Mouse (Mus musculus) neural tube, embryonic 12.5 days (tissue): ENCODE results near the gene Igfals. TPM values are rescaled to one million over a fixed set of nuclear protein-coding genes. Genes with fewer than 3 reads are reported as not detected.

Experiments used
- ATAC-seq: fragments of 200-750 bp; cut with Nextera tagmentation; 2 replicates; pipeline ENCODE4 v1.8.0; 2017; ENCODE audit warnings: low read depth, mild to moderate bottlenecking, moderate TSS enrichment, moderate library complexity; ENCODE audit not compliant: low FRiP score
- H3K27ac ChIP-seq: fragments of 300-500 bp; sonication (generic); 2 replicates; pipeline ENCODE4 v1.5.1; 2016
- H3K27me3 ChIP-seq: fragments of 300-500 bp; sonication (generic); replicated peaks from 2 replicates; pipeline ENCODE4 v1.6.1; 2016; ENCODE audit warnings: mild to moderate bottlenecking
- H3K36me3 ChIP-seq: fragments of 300-500 bp; sonication (generic); 2 replicates; pipeline ENCODE4 v1.6.1; 2016; ENCODE audit warnings: mild to moderate bottlenecking
- H3K4me1 ChIP-seq: fragments of 300-500 bp; sonication (generic); 2 replicates; pipeline ENCODE4 v1.6.1; 2016
- H3K4me2 ChIP-seq: fragments of 300-500 bp; sonication (generic); replicated peaks from 2 replicates; pipeline ENCODE4 v1.6.1; 2016; ENCODE audit warnings: mild to moderate bottlenecking
- H3K4me3 ChIP-seq: fragments of 300-500 bp; sonication (generic); 2 replicates; pipeline ENCODE4 v1.5.1; 2016
- H3K9ac ChIP-seq: fragments of 300-500 bp; sonication (generic); 2 replicates; pipeline ENCODE4 v1.6.1; 2016; ENCODE audit warnings: mild to moderate bottlenecking
- H3K9me3 ChIP-seq: fragments of 300-500 bp; sonication (generic); 2 replicates; pipeline ENCODE4 v1.6.1; 2016; ENCODE audit warnings: mild to moderate bottlenecking
- WGBS: fragments of 180-500 bp; shearing (Covaris S2); methylation state at CpG from one replicate; pipeline ENCODE4 v1.1.7; 2016; 5-methylcytosine and 5-hydroxymethylcytosine counted together
- polyA plus RNA-seq: library from polyadenylated mRNA; unstranded; fragments of >200 nt; fragmentation: Nextera tagmentation; extraction: Ambion mirVana; gene quantifications from 2 replicates; pipeline ENCODE4 v1.2.1, GENCODE M21; 2016

Gene Igfals
- polyA plus RNA-seq, 1 experiment from 2014 or later: 0.28 TPM

DNA sequence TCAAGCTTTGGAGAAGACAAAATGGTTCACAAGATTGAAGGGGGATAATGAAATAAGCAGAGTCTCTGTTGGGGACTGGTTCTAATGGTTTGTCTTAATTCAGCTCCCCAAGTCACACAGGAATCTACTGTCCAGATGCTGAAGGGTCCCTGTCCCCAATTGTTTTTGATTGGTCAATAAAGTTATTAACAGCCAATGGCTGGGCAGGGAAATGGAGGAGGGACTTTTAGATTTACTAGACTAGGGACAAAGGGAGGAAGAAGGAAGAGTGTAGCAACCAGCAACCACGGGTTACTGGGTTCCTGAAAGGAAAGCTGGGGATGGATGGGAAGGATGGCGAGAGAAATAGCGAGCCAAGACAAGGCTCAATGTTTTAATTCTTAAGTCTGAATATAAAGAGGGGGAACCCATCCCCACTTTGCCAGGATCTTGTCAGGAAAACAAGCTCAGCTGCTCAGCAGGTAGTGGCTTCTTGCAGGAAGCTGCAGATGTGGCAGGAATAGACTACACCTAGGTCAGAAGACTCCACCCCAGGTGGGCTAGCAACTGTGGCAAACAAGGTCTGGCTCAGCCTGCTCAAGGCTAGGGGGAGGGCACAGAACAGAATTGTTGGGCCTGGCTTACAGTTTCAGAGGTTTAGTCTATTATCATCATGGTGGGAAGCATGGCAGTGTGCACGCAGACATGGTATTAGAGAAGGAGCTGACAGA is 8.1 kb downstream of the Igfals start:
- Histone ChIP-seq H3K27ac (no peak overlapping the region), H3K4me3 (no peak overlapping the region), H3K9ac (no peak overlapping the region), H3K9me3 (no peaks in the 10 kb centered on the region), H3K4me1 (no peaks in the 10 kb centered on the region), H3K27me3 (no peaks in the 10 kb centered on the region), H3K36me3 (no peaks in the 10 kb centered on the region), H3K4me2 (no peak overlapping the region)
- no peak for ATAC-seq
- WGBS: 40% methylated on average over 4 of the region's 4 CpGs

DNA sequence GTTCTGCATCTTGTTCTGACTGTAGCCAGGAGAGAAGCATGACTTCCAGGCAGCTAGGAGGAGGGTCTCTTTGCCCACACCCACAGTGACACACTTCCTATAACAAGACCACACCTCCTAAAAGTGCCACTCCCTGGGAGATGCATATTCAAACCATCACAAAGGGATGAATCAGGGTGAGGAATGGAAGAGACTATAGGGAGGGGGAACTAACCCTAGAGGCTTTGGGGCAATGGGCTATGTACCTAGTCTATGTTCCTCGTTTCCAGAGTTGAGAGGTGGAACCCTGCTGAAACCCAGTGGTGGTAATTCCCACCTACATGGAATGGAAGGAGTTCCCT is 8.6 kb downstream of the Igfals start:
- no peaks in the 10 kb centered on the region for H3K4me1 ChIP-seq
- WGBS: 75% methylated on average over 1 of the region's 1 CpGs
- H3K9ac ChIP-seq: no peak overlapping the region
- no peak overlapping the region for H3K27ac ChIP-seq
- ATAC-seq: no peak
- H3K4me3 ChIP-seq: no peak overlapping the region
- H3K36me3 ChIP-seq: no peaks in the 10 kb centered on the region
- no peak overlapping the region for H3K4me2 ChIP-seq
- H3K27me3 ChIP-seq: no peaks in the 10 kb centered on the region
- H3K9me3 ChIP-seq: no peaks in the 10 kb centered on the region

DNA sequence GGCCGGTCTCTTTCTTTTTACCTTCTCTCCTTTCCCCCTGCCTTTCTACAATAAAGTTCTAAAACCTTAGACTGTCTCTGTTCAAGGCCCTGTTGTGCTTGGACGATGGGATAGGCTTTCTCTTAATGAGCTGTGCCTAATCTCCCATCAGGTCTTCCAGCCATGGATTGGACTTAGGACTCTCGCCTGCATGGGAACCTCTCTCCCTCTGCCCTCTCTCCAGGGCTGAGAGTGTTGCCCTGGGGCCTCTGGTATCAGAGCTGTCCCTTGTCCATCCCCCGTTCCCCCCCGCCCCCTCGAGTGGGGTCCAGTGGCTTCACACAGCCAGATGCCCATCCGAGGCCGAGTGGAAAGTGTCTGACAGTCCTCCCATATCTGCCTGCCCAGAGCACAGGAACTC is 9.2 kb downstream of the Igfals start:
- H3K9me3 ChIP-seq: no peaks in the 10 kb centered on the region
- no peaks in the 10 kb centered on the region for H3K4me1 ChIP-seq
- ATAC-seq: no peak
- H3K4me3 ChIP-seq: no peak overlapping the region
- H3K27ac ChIP-seq: no peak overlapping the region
- H3K4me2 ChIP-seq: no peak overlapping the region
- H3K9ac ChIP-seq: no peak overlapping the region
- 86% methylated on average over 8 of the region's 8 CpGs for WGBS
- no peaks in the 10 kb centered on the region for H3K36me3 ChIP-seq
- no peaks in the 10 kb centered on the region for H3K27me3 ChIP-seq

DNA sequence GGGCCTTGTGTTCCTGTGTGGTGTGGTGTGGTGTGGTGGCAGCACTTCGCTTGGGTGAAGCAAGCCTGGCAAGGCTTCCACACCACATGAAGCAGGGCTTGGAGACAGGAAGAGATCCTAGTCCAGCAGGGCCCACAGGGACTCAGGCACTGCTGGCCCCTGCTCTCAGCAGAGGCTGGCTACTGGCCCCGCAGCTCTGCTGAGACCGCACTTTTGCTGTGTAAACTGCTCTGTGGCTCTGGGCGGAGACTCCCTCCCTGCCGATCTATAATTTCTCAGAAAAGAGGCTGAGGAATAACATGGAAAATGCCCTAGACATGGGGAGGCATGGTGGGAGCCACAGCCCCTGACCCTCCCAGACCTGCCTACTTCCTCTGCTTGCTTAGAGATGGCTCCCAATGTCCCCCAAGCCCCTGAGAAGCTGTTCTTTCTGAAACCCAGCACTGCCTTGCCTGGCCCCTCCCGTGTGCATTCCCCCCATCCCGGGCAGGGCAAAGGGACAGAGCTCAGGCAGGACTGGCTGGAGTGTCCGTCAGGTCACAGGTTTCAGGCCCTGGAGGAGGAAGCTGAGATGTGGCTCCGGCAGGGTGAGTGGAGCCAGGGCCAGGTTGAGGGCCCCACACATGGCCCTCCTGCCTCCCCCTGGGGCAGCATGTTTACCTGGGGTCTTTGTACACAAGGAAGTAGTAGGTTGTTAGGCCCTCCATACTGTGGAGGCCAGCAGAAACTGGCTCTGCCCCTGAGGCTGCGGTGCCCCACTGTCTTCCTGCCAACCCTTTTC is 11.7 kb downstream of the Igfals start:
- H3K9me3 ChIP-seq: no peaks in the 10 kb centered on the region
- H3K9ac ChIP-seq: no peak overlapping the region
- no peaks in the 10 kb centered on the region for H3K4me1 ChIP-seq
- WGBS: 68% methylated on average over 10 of the region's 10 CpGs
- peaks cover 2% of the 10 kb centered on the region for H3K36me3 ChIP-seq
- no peak overlapping the region for H3K4me3 ChIP-seq
- no peak overlapping the region for H3K4me2 ChIP-seq
- no peak for ATAC-seq
- H3K27me3 ChIP-seq: no peaks in the 10 kb centered on the region
- H3K27ac ChIP-seq: no peak overlapping the region

DNA sequence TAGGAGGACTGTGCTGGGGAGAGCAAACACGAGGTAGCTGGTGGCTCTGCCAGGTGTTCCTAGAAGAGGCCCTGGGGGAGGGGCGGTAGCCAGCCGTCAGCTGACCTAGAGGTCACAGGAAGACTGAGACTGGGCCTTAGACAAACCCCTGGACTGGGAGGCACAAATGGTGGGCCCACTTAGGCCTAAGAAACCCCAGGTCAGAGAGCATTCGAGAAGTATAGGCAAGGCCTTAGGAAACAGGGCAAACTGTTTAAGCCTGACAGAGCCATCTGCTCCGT is 12.3 kb downstream of the Igfals start:
- WGBS: 40% methylated on average over 5 of the region's 5 CpGs
- H3K9me3 ChIP-seq: no peaks in the 10 kb centered on the region
- no peaks in the 10 kb centered on the region for H3K4me1 ChIP-seq
- no peak overlapping the region for H3K4me2 ChIP-seq
- no peak for ATAC-seq
- H3K4me3 ChIP-seq: no peak overlapping the region
- H3K36me3 ChIP-seq: peaks cover 7% of the 10 kb centered on the region
- no peak overlapping the region for H3K27ac ChIP-seq
- no peak overlapping the region for H3K9ac ChIP-seq
- H3K27me3 ChIP-seq: no peaks in the 10 kb centered on the region

DNA sequence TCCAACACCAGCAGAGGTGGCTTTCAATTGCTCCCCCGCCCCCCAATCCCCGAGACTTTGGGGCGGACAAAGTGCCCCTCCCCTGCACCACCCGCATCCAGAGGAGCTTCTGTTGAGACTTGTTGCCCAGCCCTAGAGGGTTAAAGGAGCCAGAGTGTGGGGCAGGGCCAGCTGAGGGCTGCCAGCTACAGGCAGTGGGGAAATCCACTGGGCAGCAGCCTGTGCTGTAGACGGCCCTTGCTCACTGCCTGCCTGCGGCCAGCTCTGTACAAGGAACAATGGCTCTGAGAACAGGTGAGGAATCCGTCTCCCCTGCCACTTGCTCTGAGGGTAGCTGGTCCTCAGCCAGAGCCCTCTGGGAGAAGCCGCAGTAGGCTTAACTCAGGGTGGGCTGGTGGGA is 12.7 kb downstream of the Igfals start:
- Histone ChIP-seq H3K4me2 (no peak overlapping the region), H3K4me1 (no peaks in the 10 kb centered on the region), H3K9ac (no peak overlapping the region), H3K36me3 (peaks cover 12% of the 10 kb centered on the region), H3K9me3 (no peaks in the 10 kb centered on the region), H3K27ac (no peak overlapping the region), H3K4me3 (no peak overlapping the region), H3K27me3 (no peaks in the 10 kb centered on the region)
- ATAC-seq: no peak
- 75% methylated on average over 8 of the region's 8 CpGs for WGBS

DNA sequence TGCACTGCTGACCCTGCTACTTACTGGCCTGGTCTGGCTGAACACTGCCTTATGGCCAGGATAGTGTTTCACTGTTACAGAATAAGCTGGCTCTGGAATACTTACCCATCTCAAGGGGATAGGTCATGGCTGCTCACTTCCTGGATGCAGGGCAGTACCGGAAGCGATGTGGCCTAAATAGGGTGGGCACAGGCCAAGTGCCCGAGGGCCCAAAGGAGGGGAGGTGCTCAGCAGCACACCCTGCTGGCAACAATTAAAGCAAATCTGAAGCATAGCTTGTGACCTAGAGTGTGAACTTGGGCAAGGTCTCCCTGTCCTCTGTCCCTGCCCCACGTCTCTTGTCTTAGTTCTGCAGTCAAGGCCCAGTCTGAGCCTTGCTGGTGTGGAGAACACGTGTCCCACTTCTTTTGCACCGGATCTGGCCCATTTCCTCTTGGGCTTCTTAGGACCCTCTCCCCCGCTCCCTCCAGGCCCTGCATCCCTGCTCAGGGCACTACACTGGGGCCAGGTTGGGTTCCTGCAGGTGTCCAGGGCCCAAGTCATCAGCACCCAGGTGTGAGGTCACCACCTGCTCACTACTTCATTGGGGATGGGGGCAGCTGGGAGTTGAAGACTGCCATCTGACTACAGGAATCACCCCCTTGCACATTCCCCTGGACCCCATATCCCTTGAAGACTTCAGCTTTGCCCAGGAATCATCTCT is 16.1 kb downstream of the Igfals start:
- no peak overlapping the region for H3K9ac ChIP-seq
- H3K4me3 ChIP-seq: no peak overlapping the region
- H3K36me3 ChIP-seq: peaks cover 21% of the 10 kb centered on the region
- H3K27me3 ChIP-seq: no peaks in the 10 kb centered on the region
- peaks cover 11% of the 10 kb centered on the region for H3K4me1 ChIP-seq
- ATAC-seq: no peak
- 47% methylated on average over 7 of the region's 7 CpGs for WGBS
- no peak overlapping the region for H3K27ac ChIP-seq
- H3K4me2 ChIP-seq: no peak overlapping the region
- no peaks in the 10 kb centered on the region for H3K9me3 ChIP-seq

DNA sequence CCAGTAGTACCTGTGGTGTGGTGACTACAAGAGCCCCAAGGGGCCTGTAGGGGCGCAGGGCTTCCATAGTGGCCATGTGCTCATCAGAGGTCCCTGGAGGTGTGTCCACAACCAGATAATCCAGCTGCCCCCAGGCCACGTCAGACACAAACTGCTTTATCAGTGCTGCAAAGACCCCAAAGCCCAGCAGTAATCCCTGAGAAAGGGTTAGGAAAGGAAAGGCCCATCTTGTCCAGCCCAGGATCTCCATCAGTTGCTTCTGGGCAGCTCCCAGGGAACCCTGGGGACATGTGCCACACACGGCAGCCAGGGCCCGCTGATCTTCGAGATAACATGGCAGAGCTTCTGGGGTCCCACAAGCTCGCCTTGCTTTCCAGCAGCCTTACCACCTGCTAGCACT is 18.6 kb downstream of the Igfals start:
- no peak overlapping the region for H3K9ac ChIP-seq
- peaks cover 22% of the 10 kb centered on the region for H3K4me1 ChIP-seq
- no peak overlapping the region for H3K27ac ChIP-seq
- H3K36me3 ChIP-seq: peaks cover 26% of the 10 kb centered on the region
- H3K27me3 ChIP-seq: no peaks in the 10 kb centered on the region
- H3K4me3 ChIP-seq: no peak overlapping the region
- no peak for ATAC-seq
- no peaks in the 10 kb centered on the region for H3K9me3 ChIP-seq
- WGBS: 92% methylated on average over 6 of the region's 6 CpGs
- H3K4me2 ChIP-seq: no peak overlapping the region

DNA sequence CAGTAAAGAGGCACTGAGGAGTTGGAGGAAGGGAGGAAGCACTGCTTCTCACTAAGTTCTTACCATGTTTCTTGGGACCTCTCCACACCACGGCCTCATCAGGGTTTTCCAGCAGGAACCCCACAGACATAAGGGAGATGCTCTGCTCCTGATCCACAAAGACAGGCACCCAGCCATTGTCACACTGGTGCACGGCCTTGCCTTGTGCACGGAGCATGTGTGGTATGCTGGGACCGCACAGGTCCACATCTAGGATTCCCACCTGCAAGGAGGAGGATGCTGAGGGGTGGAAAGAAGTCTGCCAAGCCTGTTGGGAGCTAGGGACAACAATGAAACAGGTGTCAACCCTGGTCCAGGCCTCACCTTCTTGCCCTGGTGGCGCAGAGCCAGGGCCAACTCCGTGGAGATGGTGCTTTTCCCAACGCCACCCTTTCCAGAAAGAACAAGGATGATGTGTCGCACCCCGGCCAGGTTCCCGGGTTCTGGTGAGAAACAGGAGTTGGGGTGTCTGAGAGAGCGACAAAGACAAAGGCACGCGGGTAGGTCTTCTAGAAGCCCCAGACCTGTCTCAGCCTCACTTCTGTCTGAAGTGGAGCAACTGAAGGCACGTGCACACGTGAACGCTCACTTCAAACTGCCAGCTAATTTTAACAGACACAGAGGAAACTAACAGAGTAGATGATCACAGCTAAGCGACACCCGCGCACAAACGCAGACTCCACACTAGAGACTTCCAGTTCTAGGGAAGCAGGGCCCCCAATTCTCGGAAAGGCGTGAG is 19.7 kb downstream of the Igfals start:
- 28% methylated on average over 22 of the region's 22 CpGs for WGBS
- Histone ChIP-seq H3K27ac (no peak overlapping the region), H3K36me3 (peaks cover 34% of the 10 kb centered on the region), H3K4me2 (peak overlapping the region; percentile 91), H3K27me3 (no peaks in the 10 kb centered on the region), H3K4me3 (peak overlapping the region; percentile 62), H3K9ac (peak overlapping the region; percentile 51), H3K9me3 (no peaks in the 10 kb centered on the region), H3K4me1 (peaks cover 22% of the 10 kb centered on the region)
- ATAC-seq: no peak

DNA sequence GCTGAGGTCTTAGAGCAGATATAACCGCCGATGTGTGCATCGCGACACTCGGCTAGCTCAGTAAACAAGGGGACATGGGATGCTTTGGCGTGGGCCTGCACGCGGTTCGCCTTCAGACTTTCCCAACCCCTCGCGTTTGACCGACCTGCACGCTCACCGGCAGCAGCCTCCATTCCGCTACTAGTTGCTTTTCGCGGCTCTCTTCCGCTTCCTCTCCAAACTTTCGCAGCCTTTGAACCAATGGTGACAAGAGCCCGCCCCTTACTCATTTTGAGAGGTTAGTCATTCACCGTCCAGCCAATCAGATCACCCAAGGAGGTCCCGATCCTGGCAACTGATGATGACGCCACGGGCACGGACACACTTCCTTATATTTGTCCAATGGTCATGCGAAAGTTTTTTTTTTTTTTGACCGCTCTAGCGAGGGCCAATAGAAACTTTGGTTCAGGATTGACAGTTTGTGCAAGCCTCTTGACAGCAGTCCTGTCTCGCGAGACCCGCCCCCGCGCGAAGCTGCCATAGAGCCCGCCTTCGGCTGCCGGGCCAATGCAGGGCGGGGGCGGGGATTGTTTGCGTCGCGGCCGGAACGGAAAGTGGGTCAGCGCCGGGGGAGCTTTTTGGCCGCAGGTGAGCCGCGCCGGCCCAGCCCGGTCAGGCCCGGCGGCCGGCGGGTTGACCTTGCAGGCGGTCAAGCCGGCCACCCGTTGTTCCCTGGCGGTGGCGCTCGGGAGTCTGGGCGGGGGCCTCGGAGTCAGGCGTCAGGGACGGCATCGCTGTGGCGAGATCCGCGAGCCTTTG is 20.5 kb downstream of the Igfals start, which contains the start of the genes Nubp2 and Spsb3:
TSS of gene Nubp2 (minus strand) at position 216 of the 798 bp plus-strand sequence.
TSS of gene Spsb3 (plus strand) at position 510 of the 798 bp plus-strand sequence.
- Histone ChIP-seq H3K9me3 (no peaks in the 10 kb centered on the region), H3K4me2 (peak within 1 kb of the TSS; percentile 97), H3K4me1 (peaks cover 22% of the 10 kb centered on the region), H3K27me3 (no peaks in the 10 kb centered on the region), H3K9ac (peak within 1 kb of the TSS; percentile 86), H3K4me3 (peak within 1 kb of the TSS; percentile 89), H3K36me3 (peaks cover 42% of the 10 kb centered on the region), H3K27ac (peak within 1 kb of the TSS; percentile 64)
- under 1% methylated on average over 69 of the region's 69 CpGs for WGBS
- peak; percentile 95 for ATAC-seq

DNA sequence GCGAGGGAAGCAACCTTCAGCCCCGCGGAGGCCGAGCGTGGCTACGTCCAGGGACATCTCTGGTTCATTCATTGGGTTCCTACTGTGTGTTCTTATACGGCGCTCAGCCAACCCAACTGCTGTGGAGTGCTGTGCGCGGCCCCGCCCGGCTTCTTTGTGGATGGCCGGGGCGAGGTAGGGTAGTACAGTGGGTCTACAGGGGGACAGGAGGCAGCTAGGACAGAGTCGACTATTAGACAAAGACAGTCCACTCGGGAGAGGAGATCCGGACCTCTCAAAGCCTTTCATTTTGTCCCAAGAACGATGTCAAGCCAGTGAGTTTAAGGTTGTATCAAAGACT is 21.1 kb downstream of the Igfals start:
- Histone ChIP-seq H3K4me2 (peak overlapping the region; percentile 97), H3K27me3 (no peaks in the 10 kb centered on the region), H3K9ac (peak overlapping the region; percentile 86), H3K4me1 (peaks cover 22% of the 10 kb centered on the region), H3K27ac (no peak overlapping the region), H3K4me3 (peak overlapping the region; percentile 89), H3K36me3 (peaks cover 48% of the 10 kb centered on the region), H3K9me3 (no peaks in the 10 kb centered on the region)
- ATAC-seq: peak; percentile 61
- WGBS: 2% methylated on average over 18 of the region's 18 CpGs
